ENCODE assay signal across 26 mouse cellular contexts in genomic region chr12:16181599-16181998, GRCm38 (mm10).
DNase-seq lines count a peak whose midpoint lies in the region; ATAC-seq and TF ChIP-seq lines count a peak whose summit lies in the region.
"Had no signal": no experiment of that assay in that cellular context is flagged by ENCODE, and none has a peak within 500 bp of the region (broad histone marks: within the 10 kb centered on the region; RNA-seq: fewer than 3 reads in every experiment).

No protein-coding gene starts in this region.

- H3K4me2 ChIP-seq in forebrain, embryonic 13.5 days: no peak overlapping the region
- H3K4me2 ChIP-seq in forebrain, embryonic 11.5 days (ENCODE audit: low read depth, low read length, severe bottlenecking): no peak overlapping the region
- H3K4me2 ChIP-seq in midbrain, embryonic 15.5 days: no peak overlapping the region
- H3K4me2 ChIP-seq in forebrain, postnatal 0 days (ENCODE audit: low read depth): no peak overlapping the region
- H3K4me2 ChIP-seq: embryonic facial prominence, embryonic 12.5 days; embryonic facial prominence, embryonic 15.5 days; heart, embryonic 12.5 days; heart, embryonic 15.5 days had no signal

- 0 out of 2 replicates have a peak, but pooled peaks cover 5% of the 10 kb centered on the region for H3K4me1 ChIP-seq in forebrain, embryonic 13.5 days
- no peaks in the 10 kb centered on the region for H3K4me1 ChIP-seq in forebrain, embryonic 11.5 days (replicated peaks; ENCODE audit: control insufficient read depth, insufficient read depth, low read length)
- peaks cover 12% of the 10 kb centered on the region for H3K4me1 ChIP-seq in midbrain, embryonic 15.5 days
- peaks cover 14% of the 10 kb centered on the region for H3K4me1 ChIP-seq in midbrain, embryonic 10.5 days
- no peaks in the 10 kb centered on the region for H3K4me1 ChIP-seq in forebrain, postnatal 0 days (ENCODE audit: insufficient read depth)

- H3K9ac ChIP-seq in forebrain, embryonic 13.5 days: no peak overlapping the region
- no peak overlapping the region for H3K9ac ChIP-seq in forebrain, embryonic 11.5 days (ENCODE audit: low read length)
- no peak overlapping the region for H3K9ac ChIP-seq in midbrain, embryonic 15.5 days
- no peak overlapping the region for H3K9ac ChIP-seq in forebrain, postnatal 0 days
- H3K9ac ChIP-seq: embryonic facial prominence, embryonic 12.5 days; embryonic facial prominence, embryonic 15.5 days; heart, embryonic 12.5 days; heart, embryonic 15.5 days had no signal

- 68% methylated on average over 5 of the region's 5 CpGs for WGBS in forebrain, embryonic 13.5 days
- 79% methylated on average over 5 of the region's 5 CpGs for WGBS in forebrain, embryonic 11.5 days
- WGBS in midbrain, embryonic 15.5 days: 65% methylated on average over 5 of the region's 5 CpGs
- WGBS in midbrain, embryonic 10.5 days: 86% methylated on average over 5 of the region's 5 CpGs
- WGBS in forebrain, postnatal 0 days: 43% methylated on average over 5 of the region's 5 CpGs

- no peak overlapping the region for H3K4me3 ChIP-seq in forebrain, embryonic 13.5 days
- no peak overlapping the region for H3K4me3 ChIP-seq in forebrain, embryonic 11.5 days (ENCODE audit: low read depth, low read length)
- no peak overlapping the region for H3K4me3 ChIP-seq in midbrain, embryonic 15.5 days
- H3K4me3 ChIP-seq in midbrain, embryonic 10.5 days: no peak overlapping the region
- H3K4me3 ChIP-seq in forebrain, postnatal 0 days (ENCODE audit: low read depth, low read length): no peak overlapping the region
- H3K4me3 ChIP-seq: embryonic facial prominence, embryonic 12.5 days; embryonic facial prominence, embryonic 15.5 days; heart, embryonic 12.5 days; heart, embryonic 15.5 days; hindbrain, embryonic 10.5 days had no signal

- no peaks in the 10 kb centered on the region for H3K36me3 ChIP-seq in forebrain, embryonic 13.5 days (ENCODE audit: poor library complexity, severe bottlenecking)
- H3K36me3 ChIP-seq in forebrain, embryonic 11.5 days (ENCODE audit: control insufficient read depth, insufficient read depth, low read length): no peaks in the 10 kb centered on the region
- H3K36me3 ChIP-seq in midbrain, embryonic 15.5 days (replicated peaks): no peaks in the 10 kb centered on the region
- H3K36me3 ChIP-seq in midbrain, embryonic 10.5 days: no peaks in the 10 kb centered on the region
- H3K36me3 ChIP-seq in forebrain, postnatal 0 days (ENCODE audit: insufficient read depth): no peaks in the 10 kb centered on the region
- H3K36me3 ChIP-seq: embryonic facial prominence, embryonic 12.5 days; embryonic facial prominence, embryonic 15.5 days; heart, embryonic 12.5 days; heart, embryonic 15.5 days; hindbrain, embryonic 10.5 days had no signal

- peak; percentile 57; the same call in 1 of the 2 replicates for ATAC-seq in forebrain, embryonic 13.5 days
- no peak for ATAC-seq in forebrain, embryonic 11.5 days (replicated peaks; ENCODE audit: low FRiP score)
- ATAC-seq in frontal cortex, adult (ENCODE audit: low TSS enrichment): peak; percentile 64; the same call in 1 of the 2 replicates
- peak; percentile 45; the same call in 1 of the 2 replicates for ATAC-seq in midbrain, embryonic 15.5 days (replicated peaks)
- ATAC-seq in forebrain, postnatal 0 days: peak; percentile 53
- no peak for ATAC-seq in inflammation-experienced regulatory T-cells, adult 6 months
- ATAC-seq: activated CD4-positive, CD25-positive, alpha-beta regulatory T cell, adult 4 months; hindbrain, embryonic 16.5 days; intestine, postnatal 0 days had no signal

- H3K27me3 ChIP-seq in forebrain, embryonic 13.5 days: no peaks in the 10 kb centered on the region
- H3K27me3 ChIP-seq in forebrain, embryonic 11.5 days (ENCODE audit: control insufficient read depth, insufficient read depth, low read length): no peaks in the 10 kb centered on the region
- no peaks in the 10 kb centered on the region for H3K27me3 ChIP-seq in midbrain, embryonic 15.5 days (replicated peaks)
- H3K27me3 ChIP-seq in midbrain, embryonic 10.5 days (ENCODE audit: low read depth, poor library complexity, severe bottlenecking): no peaks in the 10 kb centered on the region
- no peaks in the 10 kb centered on the region for H3K27me3 ChIP-seq in forebrain, postnatal 0 days (ENCODE audit: insufficient read depth, low read length)
- H3K27me3 ChIP-seq: embryonic facial prominence, embryonic 12.5 days; embryonic facial prominence, embryonic 15.5 days; heart, embryonic 12.5 days; heart, embryonic 15.5 days had no signal

- no peak for DNase-seq in forebrain, embryonic 11.5 days (ENCODE audit: low spot score)
- DNase-seq in frontal cortex, postnatal 25 days (ENCODE audit: low spot score in 2 of 2): no peak
- DNase-seq in midbrain, embryonic 10.5 days (ENCODE audit: low spot score): no peak
- peak; percentile 14 for DNase-seq in forebrain, postnatal 0 days
- DNase-seq: adrenal gland, adult 8-10 months; adrenal gland, postnatal 25 days; cerebellum, adult 2 months; cerebellum, adult 9-11 months; cerebellum, postnatal 25 days; gastrocnemius, postnatal 25 days; heart, adult 18-20 months; heart, postnatal 10 days; heart, postnatal 36 days; kidney, adult 2 months had no signal

- TF ChIP-seq CTCF in forebrain, postnatal 0 days (IDR thresholded peaks at IDR 0.05; ENCODE audit: low read depth): no peak

- H3K27ac ChIP-seq in forebrain, embryonic 13.5 days: no peak overlapping the region
- no peak overlapping the region for H3K27ac ChIP-seq in forebrain, embryonic 11.5 days (ENCODE audit: low read depth, low read length)
- H3K27ac ChIP-seq in midbrain, embryonic 15.5 days: no peak overlapping the region
- no peak overlapping the region for H3K27ac ChIP-seq in midbrain, embryonic 10.5 days (replicated peaks)
- H3K27ac ChIP-seq in forebrain, postnatal 0 days (ENCODE audit: low read depth, low read length): no peak overlapping the region
- H3K27ac ChIP-seq: embryonic facial prominence, embryonic 12.5 days; embryonic facial prominence, embryonic 15.5 days; heart, embryonic 15.5 days; hindbrain, embryonic 10.5 days had no signal

- H3K9me3 ChIP-seq in forebrain, embryonic 13.5 days (replicated peaks): no peaks in the 10 kb centered on the region
- no peaks in the 10 kb centered on the region for H3K9me3 ChIP-seq in forebrain, embryonic 11.5 days (ENCODE audit: control insufficient read depth, low read length)
- H3K9me3 ChIP-seq in midbrain, embryonic 15.5 days: no peaks in the 10 kb centered on the region
- no peaks in the 10 kb centered on the region for H3K9me3 ChIP-seq in midbrain, embryonic 10.5 days (replicated peaks)
- H3K9me3 ChIP-seq in forebrain, postnatal 0 days (ENCODE audit: low read length): no peaks in the 10 kb centered on the region
- H3K9me3 ChIP-seq: embryonic facial prominence, embryonic 12.5 days; embryonic facial prominence, embryonic 15.5 days; heart, embryonic 12.5 days; heart, embryonic 15.5 days; hindbrain, embryonic 10.5 days had no signal

Comparison
In these comparisons a context has a peak if more than half of its experiments do, and no peak if none do; other contexts are left out.
1. ATAC-seq: peak in forebrain, embryonic 13.5 days (single experiment), frontal cortex, adult (single experiment), midbrain, embryonic 15.5 days (single experiment) and forebrain, postnatal 0 days (single experiment); none in forebrain, embryonic 11.5 days (single experiment) and inflammation-experienced regulatory T-cells, adult 6 months (single experiment).